Mouse (Mus musculus) erythroblast, adult 5-6 weeks (primary cell): ENCODE measurements around the gene Lrfn4. TPM values are rescaled to one million over a fixed set of nuclear protein-coding genes. Genes with fewer than 3 reads are reported as not detected.
A peak's percentile ranks its signal among the peaks of the same experiment; 100 is the strongest.
"Not testable (repeated sequence)": the region's sequence is repeated elsewhere in the genome, so short reads cannot be mapped to it uniquely, and the experiment has no call there.

Experiments
- ATAC-seq: replicated peaks from 2 replicates; pipeline ENCODE4 v1.8.0; 2016; ENCODE audit warnings: moderate number of reproducible peaks, mild to moderate bottlenecking, moderate TSS enrichment, inconsistent platforms; ENCODE audit not compliant: poor library complexity, low FRiP score, severe bottlenecking
- total RNA-seq, 2 experiments: library from RNA; stranded (forward) in 1 of 2; stranded (reverse) in 1 of 2; fragments of 150-400 nt in 1 of 2; fragments of 200-764, 138-1000 nt in 1 of 2; gene quantifications; 2 replicates each; pipeline versions ENCODE4 v1.2.3 to v1.2.4; 2015 to 2017; ENCODE audit warnings: low replicate concordance in 2 of 2

Gene Lrfn4
- total RNA-seq, 2 experiments from 2014 or later = 0.38 TPM; not detected in 1

DNA sequence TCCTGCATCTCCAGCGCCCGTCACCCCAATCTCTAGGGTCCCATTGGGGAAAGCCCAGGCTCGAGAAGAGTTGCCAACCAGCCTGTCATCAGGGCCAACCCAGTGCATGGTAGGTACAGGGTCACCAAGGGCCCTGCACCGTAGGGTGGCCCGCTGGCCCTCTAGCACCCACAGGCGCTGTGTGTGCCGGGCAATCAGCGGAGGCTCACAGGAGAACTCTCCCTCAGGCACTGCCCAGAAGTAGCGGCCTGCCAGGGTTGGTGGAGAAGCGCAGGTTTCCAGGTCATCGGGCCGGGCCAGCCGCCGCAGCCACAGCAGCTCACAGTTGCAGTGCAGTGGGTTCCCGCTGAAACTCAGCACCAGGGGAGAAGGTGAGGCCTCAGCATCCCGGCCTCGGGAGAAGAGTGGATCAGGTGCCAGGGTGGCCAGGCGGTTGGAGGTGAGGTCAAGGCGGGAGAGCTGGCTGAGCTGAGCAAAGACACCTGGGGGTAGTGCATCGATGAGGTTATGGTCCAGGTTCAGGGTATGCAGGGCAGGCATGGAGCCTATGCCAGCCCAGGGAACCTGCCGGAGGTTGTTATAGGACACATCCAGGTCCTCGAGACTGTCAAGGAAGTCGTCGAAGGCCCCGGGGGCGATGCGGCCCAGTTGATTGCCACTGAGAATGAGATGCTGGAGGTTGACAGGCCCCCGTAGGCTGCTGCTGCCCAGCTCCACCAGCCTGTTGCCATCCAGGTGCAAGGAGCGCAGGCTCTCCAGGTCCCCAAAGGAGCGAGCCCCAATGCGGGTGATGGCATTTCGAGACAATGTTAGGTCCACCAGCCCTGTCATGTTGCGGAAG lies 1.8 kb downstream of the Lrfn4 start:
- ATAC-seq = no peak

DNA sequence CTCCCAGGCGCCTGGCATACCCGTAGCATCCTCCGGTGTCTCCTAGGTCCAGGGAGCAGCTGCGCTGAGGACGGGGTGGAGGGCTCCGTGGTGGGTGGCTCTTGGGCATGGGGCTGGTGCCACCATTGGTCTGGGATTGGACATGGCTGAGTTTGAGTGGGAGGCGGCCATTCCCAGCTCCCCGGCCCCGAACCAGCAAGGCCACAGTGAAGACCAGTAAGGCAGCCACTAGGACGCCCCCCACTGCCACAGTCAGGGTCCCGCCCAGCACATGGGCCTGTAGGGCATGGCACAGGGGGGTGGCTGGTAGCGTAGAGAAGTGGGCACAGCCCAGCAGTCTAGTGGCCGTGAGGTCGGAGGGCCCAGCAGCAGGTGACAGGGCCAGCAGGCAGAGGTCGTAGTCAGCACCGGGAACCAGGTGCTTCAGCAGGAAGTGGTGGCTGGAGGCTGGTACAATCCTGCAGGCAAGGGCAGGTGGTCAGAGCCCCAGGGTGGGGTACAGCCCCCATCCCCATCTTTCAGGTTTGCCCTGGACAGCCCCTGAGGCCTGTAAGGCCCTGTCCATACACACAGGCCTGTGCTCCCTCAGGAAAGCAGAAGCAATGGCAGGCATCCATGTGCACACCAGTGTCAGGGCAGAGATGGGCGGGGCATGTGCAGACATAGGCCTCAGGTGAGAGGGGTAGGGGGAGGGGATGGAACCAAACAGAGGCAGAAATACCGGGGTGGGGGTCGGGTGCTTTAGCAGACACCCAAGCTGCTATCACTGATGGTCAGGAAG lies 3.1 kb downstream of the Lrfn4 start:
- no peak for ATAC-seq

DNA sequence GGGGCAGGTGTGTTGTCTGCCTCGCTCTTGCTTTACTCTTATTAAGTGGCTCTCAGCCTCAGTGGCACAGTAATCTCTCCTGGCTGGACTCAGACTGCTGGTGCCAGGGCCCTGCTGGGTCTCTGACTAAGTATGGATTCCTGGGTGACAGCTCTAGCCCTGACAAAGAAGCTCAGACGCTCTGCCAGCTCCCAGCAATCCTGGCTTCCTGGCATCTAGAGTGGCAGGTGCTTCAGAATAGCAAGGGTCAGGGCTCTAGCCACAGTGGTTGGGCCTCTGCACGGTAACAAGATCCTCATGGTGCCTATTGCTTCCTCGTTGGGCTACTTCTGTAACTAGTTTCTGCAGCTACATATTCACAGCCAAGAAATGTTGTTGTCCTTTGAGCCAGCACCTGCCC lies 5.4 kb downstream of the Lrfn4 start:
- no peak for ATAC-seq

DNA sequence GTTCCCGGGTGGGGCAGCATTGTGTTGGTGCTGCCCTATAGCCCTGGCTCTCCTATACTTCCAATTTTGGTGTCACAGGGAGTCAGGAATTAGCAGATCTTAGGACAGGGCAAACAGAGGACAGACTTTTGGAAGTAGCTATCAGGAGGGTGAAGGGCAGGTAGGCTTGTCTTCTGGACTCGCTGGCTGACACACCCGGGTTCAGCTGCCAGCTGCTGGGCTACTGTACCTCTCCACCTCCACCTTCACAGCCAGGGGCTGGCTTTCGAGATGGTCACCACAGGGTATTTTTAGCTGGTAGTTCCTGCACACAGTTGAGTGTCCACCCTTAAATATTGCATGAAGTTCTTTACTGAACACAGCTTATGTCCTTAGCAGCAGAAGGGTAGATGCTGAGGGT lies 7.0 kb downstream of the Lrfn4 start:
- no peak for ATAC-seq

DNA sequence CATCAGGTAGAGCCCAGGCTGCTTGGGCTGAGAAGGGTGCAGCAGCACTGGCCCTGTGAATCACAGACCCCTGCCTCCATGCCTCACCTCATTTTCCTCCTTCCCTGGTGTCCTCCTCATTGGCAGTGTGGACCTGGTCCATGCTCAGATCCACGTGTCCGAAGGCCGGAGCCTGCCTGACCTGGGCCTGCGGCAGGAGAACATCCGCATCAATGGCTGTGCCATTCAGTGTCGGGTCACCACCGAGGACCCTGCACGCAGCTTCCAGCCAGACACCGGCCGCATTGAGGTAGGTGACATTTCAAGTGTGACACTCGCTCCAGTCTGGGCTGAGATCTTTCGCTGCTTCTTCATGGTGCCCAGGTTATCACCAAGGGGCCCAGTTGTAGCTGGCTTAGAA lies 8.1 kb downstream of the Lrfn4 start:
- ATAC-seq = no peak

DNA sequence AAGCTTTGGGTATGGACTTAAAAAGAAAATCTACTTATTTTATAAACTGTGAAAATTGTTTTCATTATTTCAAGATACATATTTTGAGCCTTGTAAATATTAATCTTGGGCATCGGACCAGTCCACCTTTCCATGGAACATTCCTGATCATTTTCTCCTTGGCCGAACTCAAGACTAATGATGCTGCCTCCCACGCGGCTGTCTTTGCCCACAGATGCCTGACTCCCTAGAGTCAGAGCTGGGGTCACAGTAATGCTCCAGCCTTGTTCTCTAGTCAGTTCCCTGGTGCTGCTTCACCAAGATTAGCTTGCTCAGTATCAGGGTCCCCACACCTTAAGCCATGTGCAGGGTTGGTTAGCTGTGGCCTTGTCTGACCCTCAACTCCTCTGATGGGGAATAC lies 9.8 kb downstream of the Lrfn4 start:
- ATAC-seq = no peak

DNA sequence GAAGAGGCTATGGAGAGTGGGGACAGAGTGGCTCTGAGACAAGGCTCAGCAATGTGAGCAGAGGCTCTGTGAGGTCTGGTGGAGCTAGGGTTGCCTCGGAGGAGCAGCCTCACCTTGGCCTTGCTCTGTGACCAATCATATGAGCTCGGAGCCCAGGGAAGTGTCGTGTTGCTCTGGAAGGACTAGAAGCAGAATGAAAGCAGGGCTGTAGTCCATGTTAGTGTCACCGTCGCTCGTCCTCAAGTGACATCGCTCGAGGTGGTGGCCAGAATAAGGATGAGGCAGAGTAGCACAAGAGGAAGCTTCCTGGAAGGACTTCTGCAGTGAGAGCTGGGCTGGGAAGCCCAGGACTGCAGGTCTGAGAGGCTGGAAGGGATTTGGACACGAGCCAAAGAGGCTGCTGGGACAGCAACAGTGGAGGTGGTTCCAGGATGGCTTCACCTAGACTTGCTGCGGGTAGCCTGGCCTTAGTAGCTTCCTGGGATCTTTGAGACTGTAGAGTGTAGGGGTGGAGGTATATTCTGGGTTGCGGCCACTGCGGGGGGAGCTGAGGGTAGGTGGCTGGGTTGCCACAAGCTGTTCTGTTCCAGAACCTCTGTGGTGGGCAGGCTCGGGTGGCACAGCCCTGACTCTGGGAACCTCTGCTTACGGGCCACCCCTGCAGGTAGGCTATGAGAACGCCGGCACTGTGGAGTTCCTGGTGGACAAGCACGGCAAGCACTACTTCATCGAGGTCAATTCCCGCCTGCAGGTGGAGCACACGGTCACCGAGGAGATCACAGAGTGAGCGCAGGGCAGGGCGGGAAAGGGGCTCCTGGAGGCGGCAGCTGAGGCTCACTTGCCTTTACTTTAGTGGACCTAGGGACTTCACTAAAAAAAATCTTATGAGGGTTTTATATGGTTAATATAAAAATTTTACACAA lies 11.4 kb downstream of the Lrfn4 start:
- ATAC-seq = peak; percentile 74

DNA sequence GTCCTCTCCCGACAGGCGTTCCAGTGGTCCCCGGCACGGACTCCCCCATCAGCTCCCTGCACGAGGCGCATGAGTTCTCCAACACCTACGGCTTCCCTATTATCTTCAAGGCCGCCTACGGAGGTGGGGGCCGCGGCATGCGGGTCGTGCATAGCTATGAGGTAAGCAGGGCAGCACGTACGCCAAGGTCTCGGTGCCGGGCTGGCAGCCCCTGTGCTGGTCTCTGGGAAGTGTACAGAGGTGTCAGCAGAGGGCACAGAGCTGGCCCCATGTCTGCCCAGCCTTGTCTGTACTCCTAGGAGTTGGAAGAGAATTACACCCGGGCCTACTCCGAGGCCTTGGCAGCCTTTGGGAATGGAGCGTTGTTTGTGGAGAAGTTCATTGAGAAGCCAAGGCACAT lies 13.0 kb downstream of the Lrfn4 start:
- ATAC-seq = no peak

DNA sequence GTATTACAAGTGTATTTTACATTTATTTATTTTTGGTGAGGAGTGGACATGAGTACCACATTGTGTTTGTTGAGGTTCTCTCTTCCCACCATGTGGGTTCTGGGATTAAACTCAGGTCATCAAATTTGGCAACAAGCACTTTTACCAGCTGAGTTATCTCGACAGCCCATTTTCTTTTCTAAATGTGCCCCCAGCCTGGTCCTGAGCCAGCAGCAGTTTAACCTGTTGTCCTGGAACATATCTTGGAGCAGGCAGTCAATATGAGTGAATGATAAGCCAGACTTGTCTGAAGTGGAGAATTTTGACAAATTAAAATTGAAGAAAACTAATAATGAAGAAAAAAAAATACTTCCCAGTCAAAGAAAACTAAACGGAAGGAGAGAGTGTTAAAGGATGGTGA lies 19.4 kb downstream of the Lrfn4 start:
- no peak for ATAC-seq

DNA sequence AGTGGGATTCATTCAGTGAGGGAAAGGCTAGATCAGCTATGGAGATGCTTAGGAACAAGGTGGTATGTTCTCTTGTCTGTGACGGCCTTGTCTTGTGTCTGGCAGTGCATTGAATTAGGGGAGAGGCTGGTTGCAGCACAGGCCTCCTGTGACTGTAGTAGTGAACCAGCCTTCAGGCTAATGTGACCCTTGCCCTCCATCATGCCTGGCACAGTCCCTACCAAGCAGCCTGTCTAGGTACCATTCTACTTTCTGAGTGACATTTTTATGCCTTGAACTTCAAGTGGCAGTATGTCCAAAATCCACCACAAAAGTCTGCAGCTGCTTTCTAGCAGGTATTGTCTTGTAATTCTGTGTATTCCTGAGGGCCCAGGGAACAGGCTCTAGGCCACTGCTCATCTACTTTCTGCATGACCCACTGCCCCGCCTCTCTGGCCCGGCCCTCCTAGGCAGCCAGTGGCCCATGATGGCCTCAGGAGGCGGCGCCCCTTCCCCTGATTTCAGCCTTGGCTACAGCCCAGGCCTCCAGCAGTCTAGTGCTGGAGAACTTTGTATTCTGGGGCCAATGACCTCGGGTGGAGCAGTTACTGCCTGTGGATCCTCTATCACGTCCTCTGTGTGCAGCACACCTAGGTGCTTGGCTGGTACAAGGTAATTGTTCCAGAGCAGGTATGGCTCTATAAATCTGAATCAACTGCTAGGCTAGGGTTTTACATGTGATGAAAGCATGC lies 21.5 kb downstream of the Lrfn4 start:
- ATAC-seq = no peak

DNA sequence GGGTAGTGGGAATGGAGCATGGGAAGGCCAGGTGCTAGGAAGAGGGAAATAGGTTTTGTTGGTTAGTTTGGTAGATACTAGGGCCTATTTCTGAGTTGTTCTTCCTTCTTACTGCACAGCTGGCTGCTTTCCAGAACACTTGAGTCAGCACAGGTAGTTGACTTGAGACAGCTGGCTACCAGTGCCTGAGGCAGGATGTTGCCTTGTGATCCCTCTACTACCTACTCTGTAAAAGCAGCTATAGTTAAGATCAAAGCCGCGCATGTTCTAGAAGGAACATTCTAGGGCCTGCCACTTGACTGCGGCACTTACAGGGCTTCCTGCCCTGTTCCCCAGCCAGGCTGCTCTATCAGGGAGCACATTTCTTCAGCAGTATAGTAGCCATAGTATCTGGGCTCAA lies 25.4 kb downstream of the Lrfn4 start:
- ATAC-seq = peak; percentile 77

DNA sequence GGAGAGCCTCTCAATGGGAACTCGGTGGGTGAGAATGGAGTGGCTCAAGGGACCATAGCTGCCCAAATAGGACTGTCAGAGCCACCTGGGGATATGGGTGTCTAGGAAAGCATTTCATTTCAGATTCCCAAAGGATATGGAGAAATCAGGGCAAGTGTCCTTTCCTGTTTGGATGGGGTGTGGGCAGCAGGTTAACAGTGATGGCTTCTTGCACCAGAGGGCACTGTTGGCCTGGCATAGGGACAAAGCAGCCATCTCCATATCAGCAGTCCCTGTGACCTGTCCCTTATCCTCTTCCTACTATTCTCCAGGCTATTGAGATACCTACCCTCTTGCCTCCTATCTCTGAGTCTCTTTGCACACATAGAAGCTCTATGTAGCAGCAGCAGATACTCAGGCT lies 26.4 kb downstream of the Lrfn4 start:
- ATAC-seq = no peak

DNA sequence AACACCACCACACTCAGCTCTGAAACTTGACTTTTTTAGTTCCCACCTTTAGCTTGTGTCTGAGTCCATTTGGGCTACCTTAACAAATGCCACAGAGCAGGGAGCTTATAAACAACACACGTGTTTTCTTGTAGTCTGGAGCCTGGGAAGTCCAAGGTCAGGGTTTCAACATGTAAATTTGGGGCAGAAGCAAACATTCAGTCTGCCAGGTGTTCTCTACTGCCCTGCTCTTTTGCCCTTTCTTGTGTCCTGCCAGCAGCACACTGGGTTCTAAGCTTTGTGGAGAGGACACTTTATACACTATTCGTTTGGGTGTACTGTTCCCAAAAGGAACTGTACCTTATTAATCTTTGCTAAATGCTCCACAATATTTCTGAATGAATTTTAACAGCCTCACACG lies 27.0 kb downstream of the Lrfn4 start:
- ATAC-seq = no peak

DNA sequence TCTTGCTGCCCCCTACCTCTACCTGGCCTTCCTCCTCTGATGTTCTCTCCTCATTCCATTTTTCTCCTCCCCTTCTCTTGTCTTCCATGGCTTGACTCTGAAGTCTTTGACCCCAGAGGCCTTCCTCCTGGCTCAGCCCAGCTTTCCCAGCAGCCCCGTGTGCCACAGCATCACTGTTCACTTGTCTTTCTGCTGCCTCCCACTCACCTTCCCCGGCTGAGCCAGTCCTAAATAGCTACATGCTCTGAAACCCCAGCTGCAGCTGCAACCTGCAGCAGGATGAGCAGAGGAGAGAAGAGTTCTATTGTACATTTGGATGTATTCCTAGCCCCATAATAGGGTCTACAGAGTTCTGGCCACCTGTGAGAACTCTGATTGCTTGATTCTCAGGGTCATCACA lies 28.0 kb downstream of the Lrfn4 start:
- ATAC-seq = no peak

DNA sequence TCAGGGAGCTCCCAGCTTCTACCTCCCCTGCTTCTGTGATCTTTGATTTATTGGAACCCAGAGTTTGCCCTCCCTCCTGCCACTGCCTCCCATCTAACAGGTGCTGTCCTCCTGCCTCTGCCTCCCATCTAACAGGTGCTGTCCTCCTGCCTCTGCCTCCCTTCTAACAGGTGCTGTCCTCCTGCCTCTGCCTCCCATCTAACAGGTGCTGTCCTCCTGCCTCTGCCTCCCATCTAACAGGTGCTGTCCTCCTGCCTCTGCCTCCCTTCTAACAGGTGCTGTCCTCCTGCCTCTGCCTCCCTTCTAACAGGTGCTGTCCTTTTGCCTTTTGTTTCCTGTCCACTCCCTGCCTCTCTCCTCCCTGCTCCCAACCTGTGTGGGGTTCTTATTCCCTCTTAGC lies 28.7 kb downstream of the Lrfn4 start:
- not testable (repeated sequence) for ATAC-seq

DNA sequence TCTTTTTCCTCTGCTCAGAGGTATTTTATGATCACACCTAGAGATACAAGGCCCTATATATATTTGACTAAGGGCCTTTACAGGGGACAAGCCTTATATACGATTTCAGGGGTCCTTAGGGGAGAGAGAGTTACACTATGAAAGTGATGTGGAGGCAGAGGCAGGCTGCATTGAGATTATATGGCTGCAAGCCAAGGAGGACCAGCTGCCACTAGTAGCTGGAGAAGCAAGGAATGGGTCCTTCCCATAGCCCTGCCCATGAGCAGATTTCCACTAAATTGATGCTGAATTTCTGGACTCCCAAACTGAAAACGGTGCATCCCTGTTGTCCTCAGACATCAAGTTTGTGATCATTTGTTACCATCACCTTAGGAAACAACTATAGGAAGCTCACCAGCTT lies 31.6 kb downstream of the Lrfn4 start:
- ATAC-seq = no peak

DNA sequence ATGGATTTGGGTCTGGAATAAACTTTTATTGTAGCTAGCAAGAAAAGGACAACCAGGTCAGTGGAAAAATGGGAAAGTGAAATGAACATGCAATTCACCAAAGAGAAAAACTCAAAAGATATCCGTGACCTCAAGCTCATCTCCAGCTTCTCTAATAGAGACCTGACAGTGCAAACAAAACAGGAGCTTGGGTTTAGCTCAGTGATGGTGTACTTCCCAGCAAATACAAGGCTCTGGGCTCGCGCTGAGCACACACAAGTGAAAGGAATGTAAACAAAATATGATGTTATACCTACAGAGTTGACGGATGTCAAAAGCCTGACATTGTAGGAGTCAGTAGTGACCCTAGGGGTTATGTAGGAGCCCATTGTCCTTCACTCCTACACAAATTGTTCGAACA lies 36.2 kb downstream of the Lrfn4 start:
- ATAC-seq = no peak

DNA sequence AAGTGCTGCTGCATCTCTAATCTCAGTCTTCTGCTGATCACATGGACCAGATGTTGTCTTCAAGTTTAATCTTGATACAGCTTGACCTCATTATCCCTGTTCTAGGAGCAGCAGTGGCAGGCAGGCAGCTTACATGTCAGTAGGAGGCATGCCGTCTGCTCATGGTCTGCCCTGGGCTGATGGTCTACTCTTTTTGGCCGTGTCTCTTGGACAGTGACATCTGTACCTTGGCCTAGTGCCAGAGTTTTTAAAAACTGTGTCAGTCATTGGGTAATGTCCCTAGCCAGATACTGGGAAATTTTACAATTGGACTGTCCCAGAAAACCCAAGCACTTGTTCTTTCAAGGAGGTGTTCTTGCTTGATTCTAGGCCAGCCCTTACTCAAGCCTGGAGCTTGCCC lies 36.7 kb downstream of the Lrfn4 start:
- no peak for ATAC-seq

DNA sequence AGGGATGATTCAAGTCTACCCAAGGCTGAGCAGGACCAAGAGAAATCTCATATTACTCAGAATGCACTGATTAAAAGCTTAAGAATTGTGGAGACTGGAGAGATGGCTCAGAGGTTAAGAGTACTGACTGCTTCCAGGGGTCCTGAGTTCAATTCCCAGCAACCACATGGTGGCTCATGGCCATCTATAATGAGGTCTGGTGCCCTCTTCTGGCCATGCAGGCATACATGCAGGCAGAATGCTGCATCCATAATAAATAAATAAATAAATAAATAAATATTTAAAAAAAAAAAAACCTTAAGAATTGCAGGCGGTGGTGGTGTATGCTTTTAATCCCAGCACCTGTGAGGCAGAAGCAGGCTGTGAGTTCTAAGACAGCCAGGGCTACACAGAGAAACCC lies 42.2 kb downstream of the Lrfn4 start:
- no peak for ATAC-seq

DNA sequence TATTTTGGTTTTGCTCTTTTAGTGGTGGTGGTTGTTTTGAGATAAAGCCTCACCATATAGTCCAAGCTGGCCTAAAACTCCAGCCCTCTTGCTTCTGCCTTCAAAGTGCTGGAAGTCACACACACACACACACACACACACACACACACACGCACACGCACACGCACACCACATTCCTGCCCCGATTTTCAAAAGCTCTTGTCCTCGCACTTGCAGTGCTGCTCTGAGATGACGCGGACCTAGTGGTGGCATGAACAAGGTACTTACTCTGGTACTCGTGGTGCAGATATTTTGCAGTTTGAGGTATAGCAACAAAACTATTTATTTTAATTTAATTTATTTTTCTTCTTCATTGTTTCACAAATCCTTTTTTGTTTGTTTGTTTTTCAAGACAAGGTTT lies 43.0 kb downstream of the Lrfn4 start:
- no peak for ATAC-seq
